Mouse (Mus musculus) stomach, postnatal 0 days (tissue): ENCODE results near the gene Trpm7.

Experiments
- CTCF ChIP-seq: IDR thresholded peaks from 2 replicates; pipeline ENCODE4 v1.5.1; 2016; ENCODE audit warnings: antibody characterized with exemption, low read depth, mild to moderate bottlenecking, moderate library complexity
- EP300 ChIP-seq: optimal IDR thresholded peaks from 2 replicates; pipeline ENCODE3; 2016; ENCODE audit warnings: antibody characterized with exemption

DNA sequence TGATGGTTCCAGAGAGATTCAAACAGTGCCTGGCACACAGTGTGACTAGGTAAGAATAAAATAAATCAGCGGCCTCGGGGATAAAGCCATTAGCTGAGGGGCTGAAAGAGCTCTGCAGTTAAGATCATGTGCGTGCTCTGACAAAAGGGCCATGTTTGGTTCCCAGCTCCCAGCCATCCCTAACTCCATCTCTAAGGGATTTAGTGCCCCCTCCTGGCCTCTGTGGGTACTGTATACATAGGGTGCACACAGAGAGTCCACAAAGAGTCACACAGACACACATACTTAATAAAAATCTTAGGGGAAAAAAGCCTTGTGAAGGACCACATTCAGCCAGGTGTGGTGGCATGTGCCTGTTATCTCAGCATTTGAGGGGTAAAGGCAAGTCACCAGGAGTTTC, 108.4 kb downstream of the Trpm7 start:
- peak; percentile 15; the same call in 1 of the 2 replicates for TF ChIP-seq CTCF
- no peak for TF ChIP-seq EP300
